Mouse (Mus musculus) neural tube, embryonic 11.5 days (tissue): ENCODE data around the gene Acad11. TPM values are rescaled to one million over a fixed set of nuclear protein-coding genes. Genes with fewer than 3 reads are reported as not detected.

Source experiments
- ATAC-seq: fragments of 200-750 bp; cut with Nextera tagmentation; 2 replicates; pipeline ENCODE4 v1.8.0; 2017; ENCODE audit warnings: moderate number of reproducible peaks, mild to moderate bottlenecking, moderate TSS enrichment, moderate library complexity; ENCODE audit not compliant: insufficient read depth, low FRiP score, low TSS enrichment
- DNase-seq: peaks from one replicate; pipeline ENCODE4 v3.0.0-alpha.2; 2015; ENCODE audit warnings: low spot score
- H3K27ac ChIP-seq: fragments of 300-500 bp; sonication (generic); 2 replicates; pipeline ENCODE4 v1.5.1; 2014; ENCODE audit warnings: low read depth, mild to moderate bottlenecking, low read length
- H3K27me3 ChIP-seq: fragments of 300-500 bp; sonication (generic); 2 replicates; pipeline ENCODE4 v1.6.1; 2014; ENCODE audit warnings: mild to moderate bottlenecking, low read length, mixed read lengths; ENCODE audit not compliant: control insufficient read depth, insufficient read depth
- H3K36me3 ChIP-seq: fragments of 300-500 bp; sonication (generic); 2 replicates; pipeline ENCODE4 v1.6.1; 2014; ENCODE audit warnings: mild to moderate bottlenecking, low read length, moderate library complexity, mixed read lengths; ENCODE audit not compliant: control insufficient read depth, insufficient read depth
- H3K4me1 ChIP-seq: fragments of 300-500 bp; sonication (generic); 2 replicates; pipeline ENCODE4 v1.6.1; 2014; ENCODE audit warnings: low read length, mixed read lengths; ENCODE audit not compliant: control insufficient read depth, insufficient read depth
- H3K4me2 ChIP-seq: fragments of 300-500 bp; sonication (generic); 2 replicates; pipeline ENCODE4 v1.6.1; 2014; ENCODE audit warnings: low read depth, mild to moderate bottlenecking, moderate library complexity
- H3K4me3 ChIP-seq: fragments of 300-500 bp; sonication (generic); 2 replicates; pipeline ENCODE4 v1.5.1; 2014; ENCODE audit warnings: low read depth, low read length
- H3K9ac ChIP-seq: fragments of 300-500 bp; sonication (generic); 2 replicates; pipeline ENCODE4 v1.6.1; 2014; ENCODE audit warnings: mild to moderate bottlenecking, low read length
- H3K9me3 ChIP-seq: fragments of 300-500 bp; sonication (generic); 2 replicates; pipeline ENCODE4 v1.6.1; 2016; ENCODE audit warnings: low read length; ENCODE audit not compliant: control insufficient read depth
- WGBS: fragments of 180-500 bp; shearing (Covaris S2); extraction: QIAGEN DNeasy Blood & Tissue Kit; methylation state at CpG from one replicate; pipeline ENCODE4 v1.1.7; 2014; 5-methylcytosine and 5-hydroxymethylcytosine counted together
- polyA plus RNA-seq: library from polyadenylated mRNA; unstranded; fragments of >200 nt; fragmentation: Nextera tagmentation; extraction: Ambion mirVana; gene quantifications from 2 replicates; pipeline ENCODE4 v1.2.1, GENCODE M21; 2014

The Acad11 gene
- polyA plus RNA-seq, result 8.1 and 9.7 TPM in 2 replicates

DNA sequence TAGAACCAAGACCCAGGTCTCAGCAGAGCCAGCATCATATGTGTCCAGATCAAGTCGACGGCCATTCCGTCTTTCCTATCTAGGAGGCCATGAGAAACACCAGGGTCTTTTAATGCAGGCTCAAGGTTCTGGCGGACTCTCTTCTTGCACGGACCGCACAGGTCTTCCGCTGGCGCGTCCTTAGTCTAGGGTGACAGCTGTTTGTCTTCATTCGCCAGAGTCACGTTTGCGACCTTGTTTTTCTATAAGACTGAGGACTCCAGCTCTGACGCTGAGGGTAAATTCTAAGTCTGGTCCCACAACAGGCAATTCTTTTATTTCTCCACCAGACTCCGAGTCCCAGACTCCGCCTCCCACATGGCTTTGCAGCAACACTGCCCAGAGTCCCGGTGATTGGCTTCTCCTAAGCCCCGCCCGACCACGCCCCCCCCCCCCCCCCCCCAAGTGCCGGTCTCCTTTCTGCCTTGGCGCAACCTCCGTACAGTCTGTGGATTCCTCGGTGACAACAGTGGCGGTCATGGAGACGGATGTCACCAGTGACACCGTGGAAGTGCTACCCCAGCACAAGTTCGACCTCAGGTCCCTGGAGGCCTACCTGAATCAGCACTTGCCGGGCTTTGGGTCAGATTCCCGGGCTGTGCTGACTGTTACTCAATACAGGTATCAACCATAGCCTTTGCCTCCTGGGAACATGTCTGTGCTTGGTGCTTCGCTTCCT lies at the start of gene Acad11:
TSS of gene Acad11 (plus strand) at position 134 of the 718 bp plus-strand sequence.
- no peaks in the 10 kb centered on the region for H3K9me3 ChIP-seq
- no peak within 1 kb of the TSS for H3K27ac ChIP-seq
- no peaks in the 10 kb centered on the region for H3K36me3 ChIP-seq
- ATAC-seq (peak; percentile 95), DNase-seq (peak; percentile 89)
- H3K4me3 ChIP-seq, result peak within 1 kb of the TSS; percentile 83
- H3K4me1 ChIP-seq, result peaks cover 11% of the 10 kb centered on the region
- no peaks in the 10 kb centered on the region for H3K27me3 ChIP-seq
- H3K4me2 ChIP-seq, result peak within 1 kb of the TSS; percentile 77
- 0% methylated on average over 27 of the region's 30 CpGs for WGBS
- peak within 1 kb of the TSS; percentile 57 for H3K9ac ChIP-seq

DNA sequence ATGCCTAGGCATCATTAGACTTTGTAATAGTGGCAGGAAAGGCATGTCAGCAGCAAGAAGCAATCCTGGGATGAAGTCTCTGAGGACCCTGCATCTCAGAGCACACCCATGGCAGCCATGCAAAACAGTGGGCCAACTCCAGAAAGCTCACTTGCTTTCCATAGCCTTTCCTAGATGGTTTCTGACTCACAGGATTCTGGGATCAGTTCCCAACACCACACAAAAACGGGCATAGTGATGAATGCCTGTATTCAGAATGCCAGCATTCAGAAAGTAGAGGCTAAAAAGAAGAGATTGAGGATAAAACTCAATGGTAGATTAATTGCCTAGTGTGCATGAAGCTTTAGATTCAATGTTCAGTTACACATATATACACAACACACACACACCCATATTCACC lies 48.7 kb upstream of the Acad11 start:
- Histone ChIP-seq H3K9me3 (no peaks in the 10 kb centered on the region), H3K4me2 (no peak overlapping the region)
- no peak for ATAC-seq

GRCm38 (mm10) chr9:104021026-104021425 lies 42.2 kb upstream of the Acad11 start:
- Histone ChIP-seq H3K9ac (no peak overlapping the region), H3K4me1 (no peaks in the 10 kb centered on the region), H3K9me3 (no peaks in the 10 kb centered on the region), H3K27me3 (no peaks in the 10 kb centered on the region), H3K4me3 (no peak overlapping the region), H3K4me2 (no peak overlapping the region), H3K36me3 (peaks cover 3% of the 10 kb centered on the region; the same call in 1 of the 2 replicates), H3K27ac (no peak overlapping the region)
- WGBS, result 95% methylated on average over 10 of the region's 10 CpGs
- ATAC-seq (no peak), DNase-seq (no peak)

More for the DNA sequence above, 48.7 kb upstream of the Acad11 start:
- Histone ChIP-seq H3K9ac (no peak overlapping the region), H3K4me3 (no peak overlapping the region), H3K4me1 (no peaks in the 10 kb centered on the region), H3K36me3 (peaks cover 3% of the 10 kb centered on the region; the same call in 1 of the 2 replicates), H3K27ac (no peak overlapping the region), H3K27me3 (no peaks in the 10 kb centered on the region)
- WGBS, result 74% methylated on average over 1 of the region's 1 CpGs
- DNase-seq, result no peak

GRCm38 (mm10) chr9:104027186-104027585 lies 36.0 kb upstream of the Acad11 start:
- Histone ChIP-seq H3K36me3 (no peaks in the 10 kb centered on the region; the same call in 1 of the 2 replicates), H3K4me1 (no peaks in the 10 kb centered on the region), H3K9me3 (no peaks in the 10 kb centered on the region), H3K9ac (no peak overlapping the region), H3K4me2 (no peak overlapping the region), H3K27me3 (no peaks in the 10 kb centered on the region), H3K27ac (no peak overlapping the region), H3K4me3 (no peak overlapping the region)
- WGBS, result 98% methylated on average over 8 of the region's 8 CpGs
- no peak for ATAC-seq
- DNase-seq, result no peak

- 94% methylated on average over 11 of the region's 11 CpGs for WGBS
- Histone ChIP-seq H3K36me3 (no peaks in the 10 kb centered on the region; the same call in 1 of the 2 replicates), H3K27me3 (no peaks in the 10 kb centered on the region)
These were observed 33.3 kb upstream of the Acad11 start for GRCm38 (mm10) chr9:104029861-104030260.

GRCm38 (mm10) chr9:104034231-104034630 lies 28.9 kb upstream of the Acad11 start:
- 84% methylated on average over 8 of the region's 8 CpGs for WGBS
- ATAC-seq (no peak), DNase-seq (no peak)
- no peaks in the 10 kb centered on the region for H3K9me3 ChIP-seq
- H3K4me2 ChIP-seq, result no peak overlapping the region
- H3K27ac ChIP-seq, result no peak overlapping the region
- H3K4me3 ChIP-seq, result no peak overlapping the region
- no peaks in the 10 kb centered on the region; the same call in 1 of the 2 replicates for H3K36me3 ChIP-seq
- H3K4me1 ChIP-seq, result no peaks in the 10 kb centered on the region
- H3K27me3 ChIP-seq, result no peaks in the 10 kb centered on the region
- H3K9ac ChIP-seq, result no peak overlapping the region

More at GRCm38 (mm10) chr9:104029861-104030260, 33.3 kb upstream of the Acad11 start:
- no peak for DNase-seq
- no peaks in the 10 kb centered on the region for H3K4me1 ChIP-seq
- no peak for ATAC-seq
- H3K9me3 ChIP-seq, result no peaks in the 10 kb centered on the region
- H3K4me3 ChIP-seq, result no peak overlapping the region
- H3K4me2 ChIP-seq, result no peak overlapping the region
- H3K27ac ChIP-seq, result no peak overlapping the region
- H3K9ac ChIP-seq, result no peak overlapping the region

DNA sequence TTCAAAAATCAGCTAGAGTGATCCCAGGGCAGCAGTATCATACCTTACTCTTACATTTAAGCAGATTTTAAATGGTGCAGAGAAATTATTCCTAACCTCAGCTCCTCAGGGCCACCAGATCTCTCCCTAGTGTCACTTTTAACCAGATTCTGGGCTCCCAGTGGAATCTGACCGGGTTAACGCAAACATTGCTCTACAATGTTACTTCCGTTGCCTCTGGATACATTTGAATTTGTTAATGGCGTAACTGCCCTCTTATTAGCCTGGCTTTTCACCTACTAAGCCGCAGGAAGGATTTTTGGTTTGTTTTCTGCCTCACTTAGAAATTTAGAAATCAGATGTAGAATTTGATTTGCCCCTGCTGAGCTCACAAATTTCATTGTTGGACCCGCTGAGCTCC lies 28.5 kb upstream of the Acad11 start:
- H3K27ac ChIP-seq, result no peak overlapping the region
- 73% methylated on average over 6 of the region's 6 CpGs for WGBS
- H3K36me3 ChIP-seq, result no peaks in the 10 kb centered on the region; the same call in 1 of the 2 replicates
- no peaks in the 10 kb centered on the region for H3K27me3 ChIP-seq
- H3K9me3 ChIP-seq, result no peaks in the 10 kb centered on the region
- no peaks in the 10 kb centered on the region for H3K4me1 ChIP-seq
- H3K4me3 ChIP-seq, result no peak overlapping the region
- ATAC-seq, result no peak
- no peak overlapping the region for H3K9ac ChIP-seq
- no peak for DNase-seq
- no peak overlapping the region for H3K4me2 ChIP-seq

DNA sequence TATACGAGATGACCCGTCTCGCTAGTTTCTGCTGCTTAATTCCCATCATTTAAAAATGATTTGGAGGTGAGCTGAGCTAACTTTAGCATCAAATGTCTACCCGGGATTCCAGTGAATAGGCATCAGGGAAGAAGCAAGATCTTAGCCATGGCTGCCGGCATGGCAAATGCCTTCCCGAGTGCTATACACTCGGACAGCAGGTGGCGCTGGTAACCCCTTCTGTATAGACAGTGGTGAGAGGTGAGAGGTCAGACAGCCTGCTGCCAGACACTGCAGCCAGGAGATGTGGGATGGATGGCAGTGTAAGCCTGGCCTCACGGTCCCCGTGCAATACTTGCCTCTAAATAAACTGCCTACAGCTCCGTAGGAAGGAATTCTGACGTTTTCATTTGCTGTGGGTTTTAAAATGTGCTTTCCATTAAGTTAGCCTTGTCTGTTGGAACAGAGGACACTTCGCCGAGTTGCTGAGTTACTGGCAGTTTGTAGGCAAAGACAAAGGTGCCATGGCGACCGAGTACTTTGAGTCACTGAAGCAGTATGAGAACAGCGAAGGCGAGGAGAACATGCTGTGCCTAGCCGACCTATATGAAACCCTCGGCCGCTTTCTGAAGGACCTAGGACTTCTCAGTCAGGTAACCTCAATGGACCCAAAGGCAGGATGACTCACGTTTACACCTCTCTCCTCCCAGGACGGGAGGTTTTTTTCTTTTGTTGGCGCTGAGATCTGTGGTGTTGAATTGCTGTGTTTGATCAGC lies 27.7 kb upstream of the Acad11 start:
- 50% methylated on average over 24 of the region's 24 CpGs for WGBS

More for the DNA sequence above, 27.7 kb upstream of the Acad11 start:
- H3K9me3 ChIP-seq, result no peaks in the 10 kb centered on the region
- no peak overlapping the region for H3K27ac ChIP-seq
- no peaks in the 10 kb centered on the region; the same call in 1 of the 2 replicates for H3K36me3 ChIP-seq
- no peak overlapping the region for H3K4me3 ChIP-seq
- ATAC-seq (no peak), DNase-seq (peak; percentile 81)
- H3K27me3 ChIP-seq, result no peaks in the 10 kb centered on the region
- no peak overlapping the region for H3K9ac ChIP-seq
- H3K4me2 ChIP-seq, result no peak overlapping the region
- no peaks in the 10 kb centered on the region for H3K4me1 ChIP-seq
